Mouse (Mus musculus): Measurements from ENCODE around the gene Tmem210. TPM values are rescaled to one million over a fixed set of nuclear protein-coding genes. Genes with fewer than 3 reads are reported as not detected.

Gene Tmem210
- total and polyA plus RNA-seq, 3 experiments: not detected

GRCm38 (mm10) chr2:25303931-25304656, 16.1 kb downstream of the Tmem210 start:
- peaks cover 0 to 2% of the 10 kb centered on the region in 2 experiments; a peak in 1 of 4 replicates for H3K27me3 ChIP-seq (ENCODE audit: control insufficient read depth in 1 of 2, insufficient read depth in 2 of 2, low read length in 2 of 2)
- TF ChIP-seq JUND (IDR thresholded peaks at IDR 0.05; ENCODE audit: low read depth, low read length) (no peak), SMC3 (IDR thresholded peaks at IDR 0.05; ENCODE audit: low read depth, low read length) (no peak), MAZ (IDR thresholded peaks at IDR 0.05; ENCODE audit: low read depth, low read length) (no peak), ZKSCAN1 (IDR thresholded peaks at IDR 0.05; ENCODE audit: low read depth, low read length) (no peak), CHD2 (IDR thresholded peaks at IDR 0.05; ENCODE audit: low read length) (no peak), CTCF (IDR thresholded peaks at IDR 0.05 in 2 of 3, conservative IDR thresholded peaks at IDR 0.05 in 1 of 3; ENCODE audit: control insufficient read depth in 1 of 3, insufficient read depth in 1 of 3, low read depth in 2 of 3, low read length in 3 of 3, poor library complexity in 1 of 3, severe bottlenecking in 1 of 3) (no peak), UBTF (IDR thresholded peaks at IDR 0.05; ENCODE audit: borderline replicate concordance, insufficient read depth, low read depth, low read length) (no peak), TCF12 (IDR thresholded peaks at IDR 0.05; ENCODE audit: low read depth, low read length) (no peak), E2F4 (IDR thresholded peaks at IDR 0.05; ENCODE audit: borderline replicate concordance, low read depth, low read length) (no peak), POLR2AphosphoS2 (IDR thresholded peaks at IDR 0.05; ENCODE audit: low read length) (no peak), USF1 (IDR thresholded peaks at IDR 0.05; ENCODE audit: low read depth, low read length) (no peak), POLR2AphosphoS5 (IDR thresholded peaks at IDR 0.05; ENCODE audit: borderline replicate concordance, low read depth, low read length) (no peak), HCFC1 (IDR thresholded peaks at IDR 0.05; ENCODE audit: low read depth, low read length) (no peak), MYB (IDR thresholded peaks at IDR 0.05; ENCODE audit: low read depth, low read length) (no peak), NRF1 (IDR thresholded peaks at IDR 0.05; ENCODE audit: insufficient read depth, low read depth, low read length, poor library complexity, severe bottlenecking) (no peak), ZC3H11A (IDR thresholded peaks at IDR 0.05; ENCODE audit: low read depth, low read length) (no peak), MEF2A (IDR thresholded peaks at IDR 0.05; ENCODE audit: extremely low read depth, insufficient replicate concordance, low read depth, low read length, poor library complexity, severe bottlenecking) (no peak), EP300 (IDR thresholded peaks at IDR 0.05; ENCODE audit: low read depth in 1 of 2, low read length in 2 of 2) (no peak), TBP (IDR thresholded peaks at IDR 0.05; ENCODE audit: low read depth, low read length) (no peak)
- peak; percentile 29 for DNase-seq (ENCODE audit: low read depth, low spot score)
- no peaks in the 10 kb centered on the region for H3K79me2 ChIP-seq (ENCODE audit: control insufficient read depth, insufficient read depth, low read length, poor library complexity)
- H3K27ac ChIP-seq (ENCODE audit: control insufficient read depth, low read depth, low read length): no peak overlapping the region
- H3K9ac ChIP-seq (ENCODE audit: control insufficient read depth, low read depth, low read length, poor library complexity, severe bottlenecking): no peak overlapping the region
- H3K4me3 ChIP-seq (ENCODE audit: control insufficient read depth in 1 of 2, insufficient read depth in 1 of 2, low read depth in 2 of 2, low read length in 2 of 2): no peak overlapping the region
- H3K9me3 ChIP-seq (replicated peaks; ENCODE audit: insufficient read depth, low read length): no peaks in the 10 kb centered on the region
- peaks cover 0 to 3% of the 10 kb centered on the region in 2 experiments; a peak in 1 of 4 replicates for H3K36me3 ChIP-seq (ENCODE audit: control insufficient read depth in 1 of 2, insufficient read depth in 2 of 2, low read length in 2 of 2)
- peaks cover 0 to 8% of the 10 kb centered on the region in 2 experiments; a peak in 2 of 4 replicates for H3K4me1 ChIP-seq (ENCODE audit: control insufficient read depth in 1 of 2, insufficient read depth in 2 of 2, low read length in 2 of 2)

All from MEL (cell line).